Mouse (Mus musculus) gastrocnemius, adult 18-20 months (tissue): ENCODE measurements at regions not wholly inside any gene's neighbourhood (a gene's known extent, or its start where the extent isn't known, plus 50 kb on each side); places are given as distances from the start of the nearest gene placed in this dataset.

Experiments
- DNase-seq: peaks from one replicate; pipeline ENCODE4 v3.0.0; 2021; ENCODE audit warnings: low spot score

GRCm38 (mm10) chr4:114716703-114717102 lies 104.8 kb upstream of the Gm12830 start:
- no peak for DNase-seq

- DNase-seq, result no peak
Observed at GRCm38 (mm10) chr4:114720696-114721095, 100.8 kb upstream of the Gm12830 start.

- DNase-seq, result no peak
Observed at GRCm38 (mm10) chr4:114721386-114721785, 100.1 kb upstream of the Gm12830 start.

DNA sequence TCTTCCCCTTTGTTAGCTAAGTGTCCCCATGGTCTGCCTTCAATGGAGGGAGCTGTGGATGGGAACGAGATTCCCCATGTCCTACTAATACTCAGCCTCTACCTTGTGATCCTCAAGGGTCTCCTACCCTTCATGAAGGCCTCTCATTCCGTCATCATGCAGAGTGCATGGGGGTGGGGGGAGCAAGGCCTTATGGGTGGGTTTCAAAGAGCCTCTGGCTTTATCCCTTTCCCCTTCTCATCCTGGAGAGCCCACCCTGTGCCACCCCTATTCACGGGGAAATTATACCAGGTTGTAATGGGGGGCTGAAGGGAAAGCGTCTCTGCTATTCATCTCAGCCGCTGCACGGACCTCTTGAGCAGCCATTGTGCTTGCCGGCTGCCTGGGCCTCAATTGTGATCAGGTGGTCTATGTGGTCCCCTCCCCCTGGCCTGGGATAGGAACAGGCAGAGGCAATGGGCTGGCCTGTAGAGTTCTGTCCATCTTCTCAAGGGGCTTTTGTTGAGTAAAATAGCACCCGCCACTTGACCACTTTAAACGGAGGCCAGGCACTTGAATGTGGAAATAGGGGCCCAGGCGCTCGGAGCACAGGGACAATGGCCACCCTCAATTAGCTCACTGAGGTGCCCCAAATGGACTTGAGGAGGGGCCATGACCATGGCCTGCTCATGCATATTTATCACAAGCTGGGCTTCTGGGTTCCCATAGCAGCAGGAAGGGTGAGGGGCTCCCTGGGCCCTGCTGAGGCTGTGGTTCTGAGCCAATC lies 93.1 kb upstream of the Gm12830 start:
- DNase-seq, result no peak

DNA sequence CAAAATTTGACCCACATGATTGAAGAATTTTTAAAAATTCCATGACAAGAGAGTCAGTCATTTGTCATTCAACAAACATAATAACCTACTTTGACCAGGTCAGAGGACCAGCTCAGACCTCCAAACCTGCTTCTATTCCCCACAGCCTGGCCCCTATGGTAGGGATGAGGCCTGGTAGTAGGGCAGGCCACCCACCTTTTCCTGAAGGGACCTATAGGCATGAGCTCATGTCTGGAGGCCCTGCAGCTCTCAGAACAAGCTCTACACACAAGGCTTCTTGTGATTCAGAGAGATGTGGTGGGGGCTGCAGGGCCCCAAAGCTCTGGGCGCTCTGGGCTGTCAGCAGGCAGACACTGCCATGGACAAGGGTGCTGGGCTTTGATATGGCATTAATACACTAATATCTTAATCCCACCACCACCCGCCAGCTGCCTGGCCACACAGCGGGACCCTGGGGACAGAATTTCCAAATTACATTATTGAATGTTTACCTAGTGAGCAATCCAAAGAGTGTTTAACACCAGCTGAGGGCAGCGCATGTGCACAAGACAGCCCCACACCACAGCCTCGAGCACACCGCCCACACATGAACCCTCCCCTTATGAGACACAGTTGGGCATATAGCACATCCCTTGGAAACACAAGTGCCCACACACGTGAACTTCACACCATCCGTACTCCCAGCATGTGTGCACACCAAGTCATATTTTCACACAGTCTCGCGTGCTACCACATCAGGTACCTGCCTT lies 88.1 kb upstream of the Gm12830 start:
- DNase-seq, result no peak

DNA sequence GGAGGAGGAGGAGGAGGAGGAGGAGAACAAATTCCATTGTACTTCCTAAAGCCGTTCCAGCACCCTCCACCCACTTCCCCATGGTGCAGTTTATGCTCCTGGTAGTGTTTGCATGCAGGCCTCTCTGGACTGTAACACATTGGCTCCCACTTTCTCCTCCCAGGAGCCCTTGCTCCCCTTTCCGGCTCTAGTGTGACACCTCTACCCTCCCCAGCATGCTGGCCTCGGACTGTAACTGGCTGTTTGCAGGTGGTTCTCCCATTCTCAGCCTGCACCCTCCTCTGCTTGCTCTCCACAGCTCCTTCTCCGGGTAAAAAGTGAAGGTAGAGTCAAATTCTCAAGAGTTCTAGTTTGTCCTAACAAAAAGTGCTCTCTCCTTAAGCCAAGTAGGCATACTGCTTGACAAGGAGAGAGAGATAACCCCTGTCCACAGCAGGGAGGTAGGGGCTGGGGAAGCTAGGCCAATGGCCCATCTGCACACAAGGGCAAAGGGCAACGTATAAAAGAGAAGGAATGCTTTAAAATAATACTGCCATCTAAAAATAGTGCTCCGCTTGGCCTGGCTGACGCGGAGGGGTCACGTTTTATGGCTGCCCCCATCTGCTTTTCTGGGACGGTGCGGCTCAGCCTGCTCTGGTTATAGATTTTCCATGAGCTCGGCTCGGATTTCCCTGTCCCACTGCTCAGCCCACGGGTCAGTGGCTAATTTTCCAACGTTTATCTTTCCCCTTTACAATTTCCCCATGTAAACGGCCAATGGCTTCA lies 82.4 kb upstream of the Gm12830 start:
- DNase-seq, result no peak

DNA sequence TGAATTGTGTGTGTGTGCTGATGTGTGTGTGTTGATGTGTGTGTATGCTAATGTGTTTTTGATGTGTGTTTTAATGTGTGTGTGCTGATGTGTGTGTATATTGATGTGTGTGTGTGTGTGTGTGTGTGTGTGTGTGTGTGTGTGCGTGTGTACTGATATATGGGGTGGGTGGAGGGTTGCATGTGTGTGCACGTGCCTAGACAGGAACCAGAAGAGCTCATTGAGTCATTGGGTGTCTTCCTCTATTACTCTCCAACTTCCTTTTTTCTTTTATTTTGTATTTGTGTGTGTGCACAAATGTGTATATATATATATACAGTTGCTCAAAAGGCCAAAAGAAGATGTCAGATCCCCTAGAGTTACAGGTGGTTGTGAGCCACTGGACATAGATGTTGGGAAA lies 73.4 kb upstream of the Gm12830 start:
- no peak for DNase-seq

DNA sequence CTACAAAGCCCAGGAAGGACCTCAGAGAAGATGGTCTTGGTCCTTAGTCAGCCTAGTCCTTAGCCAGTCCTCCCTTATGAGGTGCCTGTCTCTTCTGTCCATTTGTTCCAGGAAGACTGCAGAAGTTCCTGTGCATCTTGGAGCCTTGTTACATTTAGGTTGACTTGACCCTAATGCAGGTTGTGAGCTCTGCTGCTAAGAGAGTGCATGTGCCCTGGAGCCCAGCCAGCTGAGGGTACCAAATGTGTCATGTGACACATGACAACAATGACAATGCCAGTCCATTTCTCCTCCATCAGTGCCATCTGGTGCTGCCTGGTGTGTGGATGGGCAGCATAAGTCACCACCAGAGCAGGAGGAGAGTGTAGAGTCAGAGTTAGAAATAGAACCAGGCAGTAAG lies 61.7 kb upstream of the Gm12830 start:
- DNase-seq, result no peak

- DNase-seq, result no peak
Observed at GRCm38 (mm10) chr4:114766643-114767393, 54.7 kb upstream of the Gm12830 start.
